Mouse (Mus musculus) heart, postnatal 0 days (tissue): ENCODE data around the gene Carmil2.

ENCODE experiments used
- CTCF ChIP-seq: IDR thresholded peaks from 2 replicates; pipeline ENCODE4 v1.5.1; 2016; ENCODE audit warnings: antibody characterized with exemption, control low read depth, low read depth
- EP300 ChIP-seq: IDR thresholded peaks from 2 replicates; pipeline ENCODE4 v1.6.1; 2016; ENCODE audit warnings: antibody characterized with exemption, low read depth

DNA sequence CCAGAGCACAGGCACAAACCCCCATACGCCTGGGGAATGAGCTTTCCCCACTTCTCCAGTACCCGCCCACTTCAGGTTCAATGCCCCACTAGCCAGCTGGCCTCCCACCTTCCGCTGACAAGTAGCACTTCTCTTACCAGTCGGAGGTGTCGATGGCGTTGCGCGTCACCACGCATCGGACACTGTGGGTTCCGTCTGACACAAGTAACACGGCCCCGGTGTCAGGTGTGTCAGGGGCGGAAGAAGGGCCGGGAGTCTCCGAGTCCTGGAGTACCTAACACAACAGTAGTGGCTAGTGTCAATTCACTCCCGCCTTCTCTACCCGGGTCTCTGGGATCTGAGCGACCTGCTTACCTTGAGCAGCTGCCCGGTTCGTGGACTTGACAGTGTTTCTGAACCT is 14.5 kb downstream of the Carmil2 start:
- no peak for TF ChIP-seq CTCF
- no peak for TF ChIP-seq EP300
